Mouse (Mus musculus) neural tube, embryonic 12.5 days (tissue): ENCODE data around the gene Atp8b3. TPM values are rescaled to one million over a fixed set of nuclear protein-coding genes. Genes with fewer than 3 reads are reported as not detected.

Experiments used
- polyA plus RNA-seq: library from polyadenylated mRNA; unstranded; fragments of >200 nt; fragmentation: Nextera tagmentation; extraction: Ambion mirVana; gene quantifications from 2 replicates; pipeline ENCODE4 v1.2.1, GENCODE M21; 2016

Gene Atp8b3
- polyA plus RNA-seq, 1 experiment from 2014 or later: 1.0 TPM

Other genes with a start within 250 kb of the Atp8b3 start
- gene Rps15, start 246.7 kb downstream of the Atp8b3 start, polyA plus RNA-seq: 643 and 654 TPM in 2 replicates
- gene Apc2, start 243.1 kb downstream of the Atp8b3 start, polyA plus RNA-seq: 160 and 175 TPM in 2 replicates
- 37.7 and 41.1 TPM in 2 replicates for gene 2310011J03Rik, start 218.6 kb downstream of the Atp8b3 start, polyA plus RNA-seq
- gene Pcsk4, start 209.6 kb downstream of the Atp8b3 start, polyA plus RNA-seq: 2.2 and 2.3 TPM in 2 replicates
- gene Reep6, start 209.2 kb downstream of the Atp8b3 start, polyA plus RNA-seq: 3.4 and 3.6 TPM in 2 replicates
- gene Adamtsl5, start 190.7 kb downstream of the Atp8b3 start, polyA plus RNA-seq: 0.50 and 1.1 TPM in 2 replicates
- 0.29 and 0.49 TPM in 2 replicates for gene Plk5, start 182.7 kb downstream of the Atp8b3 start, polyA plus RNA-seq
- 23.6 and 26.5 TPM in 2 replicates for gene Mex3d, start 151.5 kb downstream of the Atp8b3 start, polyA plus RNA-seq
- gene Mbd3, start 139.6 kb downstream of the Atp8b3 start, polyA plus RNA-seq: 304 and 314 TPM in 2 replicates
- 436 and 478 TPM in 2 replicates for gene Uqcr11, start 132.3 kb downstream of the Atp8b3 start, polyA plus RNA-seq
- 156 and 166 TPM in 2 replicates for gene Tcf3, start 105.5 kb downstream of the Atp8b3 start, polyA plus RNA-seq
- 1.0 and 1.2 TPM in 2 replicates for gene Onecut3, start 44.3 kb downstream of the Atp8b3 start, polyA plus RNA-seq
- 35.6 and 35.9 TPM in 2 replicates for gene Rexo1, start 22.4 kb upstream of the Atp8b3 start, polyA plus RNA-seq
- gene Klf16, start 38.2 kb upstream of the Atp8b3 start, polyA plus RNA-seq: 7.3 and 7.5 TPM in 2 replicates
- 126 and 127 TPM in 2 replicates for gene Abhd17a, start 51.2 kb upstream of the Atp8b3 start, polyA plus RNA-seq
- gene Scamp4, start 63.7 kb upstream of the Atp8b3 start, polyA plus RNA-seq: 60.8 and 63.9 TPM in 2 replicates
- 5.4 and 6.7 TPM in 2 replicates for gene Adat3, start 63.8 kb upstream of the Atp8b3 start, polyA plus RNA-seq
- gene Gm49322, start 66.9 kb upstream of the Atp8b3 start, polyA plus RNA-seq: 3.6 and 6.0 TPM in 2 replicates
- gene Csnk1g2, start 83.7 kb upstream of the Atp8b3 start, polyA plus RNA-seq: 173 and 192 TPM in 2 replicates
- gene Btbd2, start 117.9 kb upstream of the Atp8b3 start, polyA plus RNA-seq: 92.8 and 100 TPM in 2 replicates
- 86.5 and 88.5 TPM in 2 replicates for gene Mknk2, start 139.0 kb upstream of the Atp8b3 start, polyA plus RNA-seq
- 59.4 and 61.5 TPM in 2 replicates for gene Mob3a, start 162.9 kb upstream of the Atp8b3 start, polyA plus RNA-seq
- 28.6 and 29.3 TPM in 2 replicates for gene Izumo4, start 163.1 kb upstream of the Atp8b3 start, polyA plus RNA-seq
- 93.9 and 95.1 TPM in 2 replicates for gene Ap3d1, start 203.1 kb upstream of the Atp8b3 start, polyA plus RNA-seq
- 26.3 and 26.5 TPM in 2 replicates for gene Dot1l, start 216.1 kb upstream of the Atp8b3 start, polyA plus RNA-seq